ENCODE assay signal across 8 mouse cellular contexts in the genomic region with DNA sequence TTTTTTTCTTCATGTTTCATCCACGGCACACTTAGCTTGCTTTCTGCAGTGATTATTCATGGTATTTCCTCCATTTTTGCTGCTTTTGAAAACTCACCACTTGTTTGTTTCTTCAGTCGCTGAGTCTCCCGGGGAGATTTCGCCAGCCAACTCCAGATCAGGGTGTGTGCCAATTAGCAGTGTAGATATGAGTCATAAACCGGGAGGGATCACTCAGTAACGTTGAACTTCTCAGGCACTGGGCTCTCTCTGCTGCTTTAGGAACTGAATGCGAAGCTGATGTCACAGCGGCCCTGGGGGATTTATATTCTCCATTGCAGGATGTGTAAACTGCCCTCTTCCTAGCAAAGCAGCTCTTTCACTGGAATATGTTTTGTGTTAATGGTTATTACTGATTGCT. TPM values are rescaled to one million over a fixed set of nuclear protein-coding genes. Genes with fewer than 3 reads are reported as not detected.
A peak's percentile ranks its signal among the peaks of the same experiment; 100 is the strongest.
DNase-seq lines count a peak whose midpoint lies in the region; ATAC-seq lines count a peak whose summit lies in the region.

No protein-coding gene starts in this region.

- DNase-seq in urinary bladder, postnatal 14 days (ENCODE audit: low spot score) = peak; percentile 76
- no peak for DNase-seq in urinary bladder, adult 2 months (ENCODE audit: low spot score)
- peak; percentile 53 to 54 for DNase-seq in gastrocnemius, adult 8-10 months (ENCODE audit: low spot score in 2 of 2)
- DNase-seq in layer of hippocampus, adult 9-11 months = peak; percentile 42
- peak; percentile 36 for DNase-seq in ovary, postnatal 36 days (ENCODE audit: low spot score)
- no peak for DNase-seq in thymus, postnatal 25 days

- no peak for ATAC-seq in erythroid progenitor cell, adult 5-6 weeks (replicated peaks; ENCODE audit: low FRiP score, poor library complexity, severe bottlenecking)
- no peak for ATAC-seq in inflammation-experienced regulatory T-cells, adult 6 months

RNA-seq across cellular contexts. Expression of gene Gk5, which starts 15.8 kb away (rescaled TPM):
- 6.0 and 6.5 TPM in 2 replicates for polyA plus RNA-seq in urinary bladder, adult 2 months (2012; rRNA removed)
- 1 to 10 TPM; 1.0 to 1.7 (median 1.3) TPM for total RNA-seq in gastrocnemius, adult 8-10 months (2022)
- total RNA-seq in erythroid progenitor cell, adult 5-6 weeks (2015; ENCODE audit: low replicate concordance) = 1.1 TPM in 1 of 2 replicates, not detected in the other
- 0.51 and 1.1 TPM in 2 replicates for total RNA-seq in erythroid progenitor cell, adult 5-6 weeks (2017; ENCODE audit: low replicate concordance)
- polyA plus RNA-seq in inflammation-experienced regulatory T-cells, adult 6 months (2017; shearing (Covaris generic)) = under 1 TPM; 0.49 to 0.87 (median 0.86) TPM

Comparison
In these comparisons a context has a peak if more than half of its experiments do, and no peak if none do; other contexts are left out.
1. DNase-seq: peak in urinary bladder, postnatal 14 days (single experiment), gastrocnemius, adult 8-10 months (2 of 2), layer of hippocampus, adult 9-11 months (single experiment) and ovary, postnatal 36 days (single experiment); none in urinary bladder, adult 2 months (single experiment) and thymus, postnatal 25 days (single experiment).